Mouse (Mus musculus) sigmoid colon, adult 10 weeks (tissue): ENCODE measurements around the gene 4933402N22Rik. TPM values are rescaled to one million over a fixed set of nuclear protein-coding genes. Genes with fewer than 3 reads are reported as not detected.

ENCODE experiments used
- polyA plus RNA-seq: library from polyadenylated mRNA; stranded (reverse); fragments of 350-450 nt; fragmentation: Illumina TruSeq; extraction: RNeasy Lipid Tissue Mini Kit (QIAGEN cat#74804); gene quantifications from one replicate; pipeline ENCODE4 v1.2.3, GENCODE M21; 2014; ENCODE audit warnings: low read depth, low replicate concordance

Gene 4933402N22Rik
- polyA plus RNA-seq, result not detected

GRCm38 (mm10) chr5:11917743-11918142, at the start of gene 4933402N22Rik:
Gene 4933402N22Rik (plus strand): TSS chr5:11918043.

Other genes with a start within 250 kb of the 4933402N22Rik start
- gene Gm8922, start 236.1 kb upstream of the 4933402N22Rik start, polyA plus RNA-seq, result not detected
- not detected for gene Gm8926, start 147.5 kb upstream of the 4933402N22Rik start, polyA plus RNA-seq
- not detected for gene Gm6465, start 72.5 kb upstream of the 4933402N22Rik start, polyA plus RNA-seq